Mouse (Mus musculus): ENCODE results near the gene Igfbpl1. TPM values are rescaled to one million over a fixed set of nuclear protein-coding genes. Genes with fewer than 3 reads are reported as not detected.

Igfbpl1 gene
- polyA plus RNA-seq, 1 experiment from 2014 or later: not detected

GRCm38 (mm10) chr4:45821995-45822394, 4.7 kb downstream of the Igfbpl1 start:
- peaks cover 7% of the 10 kb centered on the region for H3K27me3 ChIP-seq
- TF ChIP-seq CTCF (IDR thresholded peaks at IDR 0.05): no peak
- no peak for DNase-seq (ENCODE audit: low read depth, low spot score)
- in situ Hi-C loops (cut with MboI; ENCODE audit: low pct_unique_long_range_greater_than_20kb): no loop called here
- no peak for ATAC-seq
- ChIA-PET CTCF (no interaction called here), POLR2A (no interaction called here)

GRCm38 (mm10) chr4:45820074-45820830, 6.5 kb downstream of the Igfbpl1 start:
- peak; percentile 55 for TF ChIP-seq CTCF (IDR thresholded peaks at IDR 0.05)
- DNase-seq (ENCODE audit: low read depth, low spot score) (no peak), ATAC-seq (no peak)
- ChIA-PET CTCF (interaction anchor here (1.1 kb wide), 1 partner anchor 8 kb away, joined by 4 read pairs; no protein-coding TSS in a partner anchor), POLR2A (no interaction called here)
- H3K27me3 ChIP-seq: no peaks in the 10 kb centered on the region
- in situ Hi-C loops (cut with MboI; ENCODE audit: low pct_unique_long_range_greater_than_20kb): no loop called here

- ChIA-PET CTCF (interaction anchor here (1.1 kb wide), 1 partner anchor 8 kb away, joined by 4 read pairs; no protein-coding TSS in a partner anchor), POLR2A (no interaction called here)
- H3K27me3 ChIP-seq: no peaks in the 10 kb centered on the region
- no peak for TF ChIP-seq CTCF (IDR thresholded peaks at IDR 0.05)
- in situ Hi-C loops (cut with MboI; ENCODE audit: low pct_unique_long_range_greater_than_20kb): no loop called here
- ATAC-seq (no peak), DNase-seq (ENCODE audit: low read depth, low spot score) (no peak)
Measured at GRCm38 (mm10) chr4:45819208-45819931, 7.4 kb downstream of the Igfbpl1 start.

- TF ChIP-seq CTCF (IDR thresholded peaks at IDR 0.05): no peak
- DNase-seq (ENCODE audit: low read depth, low spot score): no peak
- POLR2A ChIA-PET: no interaction called here
- no peak for ATAC-seq
- no peaks in the 10 kb centered on the region for H3K27me3 ChIP-seq
- in situ Hi-C loops (cut with MboI; ENCODE audit: low pct_unique_long_range_greater_than_20kb): no loop called here
- CTCF ChIA-PET: no interaction called here
Measured at GRCm38 (mm10) chr4:45818814-45819207, 7.9 kb downstream of the Igfbpl1 start.

GRCm38 (mm10) chr4:45815542-45815941, 11.2 kb downstream of the Igfbpl1 start:
- in situ Hi-C loops (cut with MboI; ENCODE audit: low pct_unique_long_range_greater_than_20kb): no loop called here
- DNase-seq (ENCODE audit: low read depth, low spot score) (peak; percentile 6), ATAC-seq (peak; percentile 73)
- no peaks in the 10 kb centered on the region for H3K27me3 ChIP-seq
- TF ChIP-seq CTCF (IDR thresholded peaks at IDR 0.05): peak; percentile 66
- ChIA-PET POLR2A (no interaction called here), CTCF (no interaction called here)

GRCm38 (mm10) chr4:45811250-45811649, 15.5 kb downstream of the Igfbpl1 start:
- H3K27me3 ChIP-seq: no peaks in the 10 kb centered on the region
- TF ChIP-seq CTCF (IDR thresholded peaks at IDR 0.05): no peak
- no peak for ATAC-seq
- CTCF ChIA-PET: interaction anchor here (1.5 kb wide), 1 partner anchor 9 kb away, joined by 4 read pairs; no protein-coding TSS in a partner anchor
- DNase-seq (ENCODE audit: low read depth, low spot score): no peak
- POLR2A ChIA-PET: no interaction called here
- in situ Hi-C loops (cut with MboI; ENCODE audit: low pct_unique_long_range_greater_than_20kb): no loop called here

GRCm38 (mm10) chr4:45808034-45808433, 18.7 kb downstream of the Igfbpl1 start:
- ChIA-PET CTCF (no interaction called here), POLR2A (no interaction called here)
- no peak for ATAC-seq
- DNase-seq (ENCODE audit: low read depth, low spot score): no peak
- TF ChIP-seq CTCF (IDR thresholded peaks at IDR 0.05): no peak
- no peaks in the 10 kb centered on the region for H3K27me3 ChIP-seq
- in situ Hi-C loops (cut with MboI; ENCODE audit: low pct_unique_long_range_greater_than_20kb): no loop called here

GRCm38 (mm10) chr4:45802900-45803299, 23.8 kb downstream of the Igfbpl1 start:
- no peak for ATAC-seq
- DNase-seq (ENCODE audit: low read depth, low spot score): no peak
- no peaks in the 10 kb centered on the region for H3K27me3 ChIP-seq
- TF ChIP-seq CTCF (IDR thresholded peaks at IDR 0.05): no peak
- ChIA-PET CTCF (no interaction called here), POLR2A (no interaction called here)
- in situ Hi-C loops (cut with MboI; ENCODE audit: low pct_unique_long_range_greater_than_20kb): no loop called here

- in situ Hi-C loops (cut with MboI; ENCODE audit: low pct_unique_long_range_greater_than_20kb): loop anchor here (25.0 kb wide), 1 partner anchor 388 kb away; the partner anchor contains the start of gene Slc25a51
- POLR2A ChIA-PET: interaction anchor here (0.6 kb wide), 1 partner anchor 103 kb away, joined by 5 read pairs; no protein-coding TSS in a partner anchor
- DNase-seq (ENCODE audit: low read depth, low spot score) (no peak), ATAC-seq (no peak)
- no peak for TF ChIP-seq CTCF (IDR thresholded peaks at IDR 0.05)
- no peaks in the 10 kb centered on the region for H3K27me3 ChIP-seq
- CTCF ChIA-PET: no interaction called here
Measured at GRCm38 (mm10) chr4:45799956-45800537, 26.7 kb downstream of the Igfbpl1 start.

GRCm38 (mm10) chr4:45798964-45799363, 27.8 kb downstream of the Igfbpl1 start, which contains the start of gene Aldh1b1:
Gene Aldh1b1 (plus strand): TSS chr4:45799022.
- ChIA-PET CTCF (no interaction called here), POLR2A (no interaction called here)
- no peaks in the 10 kb centered on the region for H3K27me3 ChIP-seq
- no peak for DNase-seq (ENCODE audit: low read depth, low spot score)
- TF ChIP-seq CTCF (IDR thresholded peaks at IDR 0.05): no peak
- ATAC-seq: no peak
- in situ Hi-C loops (cut with MboI; ENCODE audit: low pct_unique_long_range_greater_than_20kb): loop anchor here (25.0 kb wide), 1 partner anchor 387 kb away; the partner anchor contains the start of gene Slc25a51

- POLR2A ChIA-PET: no interaction called here
- no peak for DNase-seq (ENCODE audit: low read depth, low spot score)
- no peak for ATAC-seq
- in situ Hi-C loops (cut with MboI; ENCODE audit: low pct_unique_long_range_greater_than_20kb): loop anchor here (25.0 kb wide), 1 partner anchor 384 kb away; the partner anchor contains the start of gene Slc25a51
- CTCF ChIA-PET: no interaction called here
- H3K27me3 ChIP-seq: peaks cover 7% of the 10 kb centered on the region
- no peak for TF ChIP-seq CTCF (IDR thresholded peaks at IDR 0.05)
Measured at GRCm38 (mm10) chr4:45796760-45797159, 30.0 kb downstream of the Igfbpl1 start.

Data from Patski (cell line).